Mouse (Mus musculus): ENCODE data around the gene Hdac9. TPM values are rescaled to one million over a fixed set of nuclear protein-coding genes. Genes with fewer than 3 reads are reported as not detected.

The Hdac9 gene
- polyA plus RNA-seq, 1 experiment from 2014 or later, result 12.7 TPM

- H3K4me3 ChIP-seq (ENCODE audit: low read depth, low read length), result no peak overlapping the region
- H3K9ac ChIP-seq (ENCODE audit: low read depth, low read length), result no peak overlapping the region
- no peak overlapping the region for H3K4me2 ChIP-seq (replicated peaks; ENCODE audit: low read depth, low read length)
- H3K27ac ChIP-seq (ENCODE audit: low read depth, low read length), result no peak overlapping the region
- H3K9me3 ChIP-seq (ENCODE audit: control insufficient read depth, low read length), result no peaks in the 10 kb centered on the region
- ATAC-seq (ENCODE audit: low FRiP score), result no peak
- 80% methylated on average over 2 of the region's 2 CpGs for WGBS
- no peak for DNase-seq (ENCODE audit: low spot score)
- no peaks in the 10 kb centered on the region for H3K36me3 ChIP-seq (ENCODE audit: control insufficient read depth, insufficient read depth, low read length)
- H3K27me3 ChIP-seq (ENCODE audit: control insufficient read depth, insufficient read depth, low read length), result no peaks in the 10 kb centered on the region
- no peaks in the 10 kb centered on the region for H3K4me1 ChIP-seq (replicated peaks; ENCODE audit: control insufficient read depth, insufficient read depth, low read length)
Observed at GRCm38 (mm10) chr12:34797389-34797788, 119.5 kb downstream of the Hdac9 start.

GRCm38 (mm10) chr12:34795487-34795886 is 121.4 kb downstream of the Hdac9 start:
- Histone ChIP-seq H3K4me1 (replicated peaks; ENCODE audit: control insufficient read depth, insufficient read depth, low read length) (no peaks in the 10 kb centered on the region), H3K27me3 (ENCODE audit: control insufficient read depth, insufficient read depth, low read length) (no peaks in the 10 kb centered on the region), H3K9ac (ENCODE audit: low read depth, low read length) (no peak overlapping the region), H3K27ac (ENCODE audit: low read depth, low read length) (no peak overlapping the region), H3K9me3 (ENCODE audit: control insufficient read depth, low read length) (no peaks in the 10 kb centered on the region), H3K36me3 (ENCODE audit: control insufficient read depth, insufficient read depth, low read length) (no peaks in the 10 kb centered on the region), H3K4me3 (ENCODE audit: low read depth, low read length) (no peak overlapping the region), H3K4me2 (replicated peaks; ENCODE audit: low read depth, low read length) (no peak overlapping the region)
- 72% methylated on average over 4 of the region's 4 CpGs for WGBS
- no peak for DNase-seq (ENCODE audit: low spot score)
- ATAC-seq (ENCODE audit: low FRiP score), result no peak

- WGBS, result 72% methylated on average over 3 of the region's 3 CpGs
- ATAC-seq (ENCODE audit: low FRiP score), result no peak
- no peak overlapping the region for H3K4me3 ChIP-seq (ENCODE audit: low read depth, low read length)
Observed at GRCm38 (mm10) chr12:34792113-34792452, 124.8 kb downstream of the Hdac9 start.

GRCm38 (mm10) chr12:34791213-34792112 is 125.4 kb downstream of the Hdac9 start:
- Histone ChIP-seq H3K9ac (ENCODE audit: low read depth, low read length) (no peak overlapping the region), H3K4me2 (replicated peaks; ENCODE audit: low read depth, low read length) (no peak overlapping the region), H3K4me3 (ENCODE audit: low read depth, low read length) (no peak overlapping the region), H3K27me3 (ENCODE audit: control insufficient read depth, insufficient read depth, low read length) (no peaks in the 10 kb centered on the region), H3K9me3 (ENCODE audit: control insufficient read depth, low read length) (no peaks in the 10 kb centered on the region), H3K36me3 (ENCODE audit: control insufficient read depth, insufficient read depth, low read length) (no peaks in the 10 kb centered on the region), H3K4me1 (replicated peaks; ENCODE audit: control insufficient read depth, insufficient read depth, low read length) (no peaks in the 10 kb centered on the region), H3K27ac (ENCODE audit: low read depth, low read length) (no peak overlapping the region)
- no peak for ATAC-seq (ENCODE audit: low FRiP score)
- DNase-seq (ENCODE audit: low spot score), result no peak
- WGBS, result 82% methylated on average over 10 of the region's 10 CpGs

More at GRCm38 (mm10) chr12:34792113-34792452, 124.8 kb downstream of the Hdac9 start:
- no peak overlapping the region for H3K4me2 ChIP-seq (replicated peaks; ENCODE audit: low read depth, low read length)
- no peaks in the 10 kb centered on the region for H3K27me3 ChIP-seq (ENCODE audit: control insufficient read depth, insufficient read depth, low read length)
- no peaks in the 10 kb centered on the region for H3K36me3 ChIP-seq (ENCODE audit: control insufficient read depth, insufficient read depth, low read length)
- H3K9me3 ChIP-seq (ENCODE audit: control insufficient read depth, low read length), result no peaks in the 10 kb centered on the region
- H3K9ac ChIP-seq (ENCODE audit: low read depth, low read length), result no peak overlapping the region
- H3K27ac ChIP-seq (ENCODE audit: low read depth, low read length), result no peak overlapping the region
- DNase-seq (ENCODE audit: low spot score), result peak; percentile 24
- H3K4me1 ChIP-seq (replicated peaks; ENCODE audit: control insufficient read depth, insufficient read depth, low read length), result no peaks in the 10 kb centered on the region

GRCm38 (mm10) chr12:34789031-34789982 is 127.6 kb downstream of the Hdac9 start:
- no peak overlapping the region for H3K4me2 ChIP-seq (replicated peaks; ENCODE audit: low read depth, low read length)
- H3K9me3 ChIP-seq (ENCODE audit: control insufficient read depth, low read length), result no peaks in the 10 kb centered on the region
- no peak for ATAC-seq (ENCODE audit: low FRiP score)
- H3K36me3 ChIP-seq (ENCODE audit: control insufficient read depth, insufficient read depth, low read length), result no peaks in the 10 kb centered on the region
- no peaks in the 10 kb centered on the region for H3K27me3 ChIP-seq (ENCODE audit: control insufficient read depth, insufficient read depth, low read length)
- H3K9ac ChIP-seq (ENCODE audit: low read depth, low read length), result no peak overlapping the region
- no peak overlapping the region for H3K4me3 ChIP-seq (ENCODE audit: low read depth, low read length)
- no peaks in the 10 kb centered on the region for H3K4me1 ChIP-seq (replicated peaks; ENCODE audit: control insufficient read depth, insufficient read depth, low read length)
- WGBS, result 89% methylated on average over 10 of the region's 10 CpGs
- no peak overlapping the region for H3K27ac ChIP-seq (ENCODE audit: low read depth, low read length)
- no peak for DNase-seq (ENCODE audit: low spot score)

- no peak overlapping the region for H3K27ac ChIP-seq (ENCODE audit: low read depth, low read length)
- ATAC-seq (ENCODE audit: low FRiP score) (no peak), DNase-seq (ENCODE audit: low spot score) (no peak)
- H3K27me3 ChIP-seq (ENCODE audit: control insufficient read depth, insufficient read depth, low read length), result no peaks in the 10 kb centered on the region
- no peak overlapping the region for H3K4me2 ChIP-seq (replicated peaks; ENCODE audit: low read depth, low read length)
- H3K9me3 ChIP-seq (ENCODE audit: control insufficient read depth, low read length), result no peaks in the 10 kb centered on the region
- H3K36me3 ChIP-seq (ENCODE audit: control insufficient read depth, insufficient read depth, low read length), result no peaks in the 10 kb centered on the region
- H3K9ac ChIP-seq (ENCODE audit: low read depth, low read length), result no peak overlapping the region
- H3K4me3 ChIP-seq (ENCODE audit: low read depth, low read length), result no peak overlapping the region
- H3K4me1 ChIP-seq (replicated peaks; ENCODE audit: control insufficient read depth, insufficient read depth, low read length), result no peaks in the 10 kb centered on the region
Observed at GRCm38 (mm10) chr12:34787380-34787779, 129.5 kb downstream of the Hdac9 start.

GRCm38 (mm10) chr12:34783574-34783973 is 133.3 kb downstream of the Hdac9 start:
- Histone ChIP-seq H3K9ac (ENCODE audit: low read depth, low read length) (no peak overlapping the region), H3K9me3 (ENCODE audit: control insufficient read depth, low read length) (no peaks in the 10 kb centered on the region), H3K4me1 (replicated peaks; ENCODE audit: control insufficient read depth, insufficient read depth, low read length) (no peaks in the 10 kb centered on the region), H3K27me3 (ENCODE audit: control insufficient read depth, insufficient read depth, low read length) (no peaks in the 10 kb centered on the region), H3K36me3 (ENCODE audit: control insufficient read depth, insufficient read depth, low read length) (no peaks in the 10 kb centered on the region), H3K27ac (ENCODE audit: low read depth, low read length) (no peak overlapping the region), H3K4me3 (ENCODE audit: low read depth, low read length) (no peak overlapping the region), H3K4me2 (replicated peaks; ENCODE audit: low read depth, low read length) (no peak overlapping the region)
- DNase-seq (ENCODE audit: low spot score) (no peak), ATAC-seq (ENCODE audit: low FRiP score) (no peak)
- 90% methylated on average over 6 of the region's 6 CpGs for WGBS

- no peaks in the 10 kb centered on the region for H3K36me3 ChIP-seq (ENCODE audit: control insufficient read depth, insufficient read depth, low read length)
- H3K9me3 ChIP-seq (ENCODE audit: control insufficient read depth, low read length), result no peaks in the 10 kb centered on the region
- H3K27ac ChIP-seq (ENCODE audit: low read depth, low read length), result no peak overlapping the region
- H3K9ac ChIP-seq (ENCODE audit: low read depth, low read length), result no peak overlapping the region
- no peaks in the 10 kb centered on the region for H3K27me3 ChIP-seq (ENCODE audit: control insufficient read depth, insufficient read depth, low read length)
- no peak overlapping the region for H3K4me3 ChIP-seq (ENCODE audit: low read depth, low read length)
- DNase-seq (ENCODE audit: low spot score) (no peak), ATAC-seq (ENCODE audit: low FRiP score) (no peak)
- no peaks in the 10 kb centered on the region for H3K4me1 ChIP-seq (replicated peaks; ENCODE audit: control insufficient read depth, insufficient read depth, low read length)
- WGBS, result 89% methylated on average over 6 of the region's 6 CpGs
- H3K4me2 ChIP-seq (replicated peaks; ENCODE audit: low read depth, low read length), result no peak overlapping the region
Observed at GRCm38 (mm10) chr12:34779368-34779957, 137.4 kb downstream of the Hdac9 start.

Measured in hindbrain, embryonic 11.5 days (tissue).